Mouse (Mus musculus): ENCODE results near the gene Ticrr. TPM values are rescaled to one million over a fixed set of nuclear protein-coding genes. Genes with fewer than 3 reads are reported as not detected.

Gene Ticrr
- polyA plus RNA-seq, 1 experiment from 2014 or later, result 7.4 TPM

DNA sequence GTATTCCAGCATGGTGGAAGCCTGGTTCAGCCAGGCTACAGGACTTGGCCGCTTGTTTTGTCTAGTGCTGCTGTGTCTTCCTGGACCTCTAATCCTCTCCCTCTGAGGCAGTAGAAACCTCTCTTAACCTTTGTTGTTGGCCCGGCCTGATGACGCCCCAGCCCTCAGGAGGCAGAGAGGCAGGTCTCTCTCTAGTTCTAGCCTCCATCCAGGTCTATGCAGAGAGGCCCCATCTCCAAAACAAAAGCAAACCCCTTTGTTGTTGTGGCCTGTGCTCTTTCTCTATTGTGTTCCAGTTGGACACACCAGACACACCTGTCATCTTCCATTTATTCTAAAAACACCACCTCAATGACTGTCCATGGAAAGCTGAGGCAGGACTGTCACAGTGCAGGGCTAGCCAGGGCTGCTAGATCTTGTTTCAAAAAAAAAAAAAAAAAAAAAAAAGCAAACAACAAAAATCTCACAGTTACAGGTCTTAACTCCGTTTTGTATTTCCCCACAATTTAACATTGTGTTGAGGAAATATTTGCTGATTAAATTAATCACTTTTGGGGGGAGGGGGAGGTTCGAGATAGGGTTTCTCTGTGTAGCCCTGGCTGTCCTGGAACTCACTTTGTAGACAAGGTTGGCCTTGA is 1.4 kb downstream of the Ticrr start:
- Histone ChIP-seq H3K4me1 (ENCODE audit: control insufficient read depth, insufficient read depth, low read length) (peaks cover 19% of the 10 kb centered on the region), H3K27ac (replicated peaks; ENCODE audit: low read depth, low read length) (no peak overlapping the region), H3K9ac (ENCODE audit: low read depth, low read length) (peak overlapping the region; percentile 83), H3K4me2 (ENCODE audit: low read depth, low read length) (peak overlapping the region; percentile 90), H3K9me3 (ENCODE audit: control insufficient read depth, low read length) (no peaks in the 10 kb centered on the region), H3K27me3 (replicated peaks; ENCODE audit: control insufficient read depth, insufficient read depth, low read length) (no peaks in the 10 kb centered on the region), H3K36me3 (ENCODE audit: control insufficient read depth, insufficient read depth, low read length) (no peaks in the 10 kb centered on the region), H3K4me3 (ENCODE audit: low read depth, low read length) (peak overlapping the region; percentile 89)
- ATAC-seq (ENCODE audit: low read depth) (no peak), DNase-seq (ENCODE audit: low spot score) (no peak)
- WGBS, result 14% methylated on average over 5 of the region's 5 CpGs

- H3K4me3 ChIP-seq (ENCODE audit: low read depth, low read length), result no peak overlapping the region
- H3K9ac ChIP-seq (ENCODE audit: low read depth, low read length), result no peak overlapping the region
- H3K9me3 ChIP-seq (ENCODE audit: control insufficient read depth, low read length), result no peaks in the 10 kb centered on the region
- H3K36me3 ChIP-seq (ENCODE audit: control insufficient read depth, insufficient read depth, low read length), result peaks cover 37% of the 10 kb centered on the region
- no peak for DNase-seq (ENCODE audit: low spot score)
- ATAC-seq (ENCODE audit: low read depth), result no peak
- H3K27me3 ChIP-seq (replicated peaks; ENCODE audit: control insufficient read depth, insufficient read depth, low read length), result no peaks in the 10 kb centered on the region
- no peak overlapping the region for H3K4me2 ChIP-seq (ENCODE audit: low read depth, low read length)
- H3K27ac ChIP-seq (replicated peaks; ENCODE audit: low read depth, low read length), result no peak overlapping the region
- peaks cover 14% of the 10 kb centered on the region for H3K4me1 ChIP-seq (ENCODE audit: control insufficient read depth, insufficient read depth, low read length)
These were observed 6.7 kb downstream of the Ticrr start for GRCm38 (mm10) chr7:79666690-79667089.

DNA sequence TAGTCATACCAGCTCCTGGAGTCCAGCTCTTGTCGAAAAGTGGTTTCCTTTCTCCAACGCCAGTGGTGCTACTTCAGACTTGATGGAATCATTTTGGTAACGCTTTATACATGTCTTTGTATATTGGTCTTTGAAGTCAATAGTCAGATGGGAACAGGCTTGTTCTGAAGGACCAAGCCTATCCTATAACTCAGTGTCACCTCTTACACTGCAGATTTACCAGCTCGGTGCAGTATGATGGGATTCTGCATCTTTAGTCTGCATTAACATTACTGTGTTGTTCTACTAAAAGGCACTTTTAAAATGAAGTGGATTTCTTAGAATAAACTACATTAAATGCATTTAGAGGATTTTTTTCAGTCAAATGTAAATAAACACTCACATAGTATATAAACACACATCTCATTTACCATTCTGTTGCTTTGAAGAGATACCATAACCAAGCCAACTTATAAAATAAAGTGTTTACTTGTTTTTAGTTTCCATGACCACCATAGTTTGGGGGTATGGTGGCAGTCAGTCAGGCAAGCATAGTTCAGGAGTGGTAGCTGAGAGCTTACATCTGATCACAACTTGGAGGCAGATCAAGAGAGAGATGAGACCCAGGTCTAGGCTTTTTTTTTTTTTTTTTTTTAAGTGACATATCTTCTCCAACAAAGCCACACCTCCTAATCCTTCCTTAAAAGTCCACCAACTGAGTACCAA is 11.1 kb downstream of the Ticrr start:
- Histone ChIP-seq H3K9ac (ENCODE audit: low read depth, low read length) (no peak overlapping the region), H3K27me3 (replicated peaks; ENCODE audit: control insufficient read depth, insufficient read depth, low read length) (no peaks in the 10 kb centered on the region), H3K4me3 (ENCODE audit: low read depth, low read length) (no peak overlapping the region), H3K9me3 (ENCODE audit: control insufficient read depth, low read length) (no peaks in the 10 kb centered on the region), H3K27ac (replicated peaks; ENCODE audit: low read depth, low read length) (no peak overlapping the region), H3K4me2 (ENCODE audit: low read depth, low read length) (no peak overlapping the region), H3K36me3 (ENCODE audit: control insufficient read depth, insufficient read depth, low read length) (peaks cover 70% of the 10 kb centered on the region), H3K4me1 (ENCODE audit: control insufficient read depth, insufficient read depth, low read length) (no peaks in the 10 kb centered on the region)
- WGBS, result 93% methylated on average over 4 of the region's 4 CpGs
- ATAC-seq (ENCODE audit: low read depth), result no peak
- DNase-seq (ENCODE audit: low spot score), result no peak

DNA sequence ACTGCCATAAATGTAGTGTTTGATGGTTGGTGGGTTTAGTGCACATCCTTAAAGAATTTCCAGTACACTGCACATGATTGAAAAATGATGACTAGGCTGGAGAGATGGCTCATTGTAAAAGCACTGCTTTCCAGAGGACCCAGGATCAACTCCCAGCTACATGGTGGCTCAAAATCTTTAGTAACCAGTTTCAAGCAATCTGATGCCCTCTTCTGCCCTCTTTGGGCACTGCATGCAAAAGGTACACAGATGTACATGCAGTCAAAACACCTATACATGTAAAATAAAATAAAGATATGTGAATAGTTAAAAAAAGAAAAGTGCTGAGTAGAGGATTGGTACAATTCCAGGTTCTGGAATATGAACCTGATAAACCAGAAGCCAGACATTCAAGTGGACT is 19.2 kb downstream of the Ticrr start:
- no peak for DNase-seq (ENCODE audit: low spot score)

DNA sequence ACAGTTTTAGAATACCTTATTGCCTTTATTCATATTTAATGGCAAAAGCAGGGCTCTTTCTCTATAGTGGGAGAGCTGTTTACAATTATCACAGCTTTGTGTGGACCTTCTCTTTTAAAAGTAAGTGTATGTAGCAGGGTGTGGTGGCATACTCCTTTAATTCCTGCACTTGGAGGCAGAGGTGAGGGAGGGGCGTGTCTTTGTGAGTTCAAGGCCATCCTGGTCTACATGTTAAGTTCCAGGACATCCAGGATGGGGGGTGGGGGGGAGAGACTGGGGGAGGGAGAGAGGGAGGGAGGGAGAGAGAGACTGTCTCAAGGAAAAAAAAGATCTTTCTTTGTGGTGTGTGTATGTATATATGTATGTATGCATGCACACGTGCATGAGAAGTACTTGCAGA is 20.2 kb downstream of the Ticrr start:
- no peak overlapping the region for H3K27ac ChIP-seq (replicated peaks; ENCODE audit: low read depth, low read length)
- 83% methylated on average over 2 of the region's 2 CpGs for WGBS
- DNase-seq (ENCODE audit: low spot score), result no peak
- peaks cover 87% of the 10 kb centered on the region for H3K36me3 ChIP-seq (ENCODE audit: control insufficient read depth, insufficient read depth, low read length)
- ATAC-seq (ENCODE audit: low read depth), result no peak
- no peak overlapping the region for H3K4me3 ChIP-seq (ENCODE audit: low read depth, low read length)
- H3K4me1 ChIP-seq (ENCODE audit: control insufficient read depth, insufficient read depth, low read length), result no peaks in the 10 kb centered on the region
- H3K27me3 ChIP-seq (replicated peaks; ENCODE audit: control insufficient read depth, insufficient read depth, low read length), result no peaks in the 10 kb centered on the region
- no peak overlapping the region for H3K4me2 ChIP-seq (ENCODE audit: low read depth, low read length)
- H3K9ac ChIP-seq (ENCODE audit: low read depth, low read length), result no peak overlapping the region
- H3K9me3 ChIP-seq (ENCODE audit: control insufficient read depth, low read length), result no peaks in the 10 kb centered on the region

More for the DNA sequence above, 19.2 kb downstream of the Ticrr start:
- H3K4me2 ChIP-seq (ENCODE audit: low read depth, low read length), result no peak overlapping the region
- H3K36me3 ChIP-seq (ENCODE audit: control insufficient read depth, insufficient read depth, low read length), result peaks cover 85% of the 10 kb centered on the region
- no peaks in the 10 kb centered on the region for H3K27me3 ChIP-seq (replicated peaks; ENCODE audit: control insufficient read depth, insufficient read depth, low read length)
- no peak for ATAC-seq (ENCODE audit: low read depth)
- H3K9ac ChIP-seq (ENCODE audit: low read depth, low read length), result no peak overlapping the region
- no peaks in the 10 kb centered on the region for H3K9me3 ChIP-seq (ENCODE audit: control insufficient read depth, low read length)
- no peak overlapping the region for H3K27ac ChIP-seq (replicated peaks; ENCODE audit: low read depth, low read length)
- no peak overlapping the region for H3K4me3 ChIP-seq (ENCODE audit: low read depth, low read length)
- no peaks in the 10 kb centered on the region for H3K4me1 ChIP-seq (ENCODE audit: control insufficient read depth, insufficient read depth, low read length)

DNA sequence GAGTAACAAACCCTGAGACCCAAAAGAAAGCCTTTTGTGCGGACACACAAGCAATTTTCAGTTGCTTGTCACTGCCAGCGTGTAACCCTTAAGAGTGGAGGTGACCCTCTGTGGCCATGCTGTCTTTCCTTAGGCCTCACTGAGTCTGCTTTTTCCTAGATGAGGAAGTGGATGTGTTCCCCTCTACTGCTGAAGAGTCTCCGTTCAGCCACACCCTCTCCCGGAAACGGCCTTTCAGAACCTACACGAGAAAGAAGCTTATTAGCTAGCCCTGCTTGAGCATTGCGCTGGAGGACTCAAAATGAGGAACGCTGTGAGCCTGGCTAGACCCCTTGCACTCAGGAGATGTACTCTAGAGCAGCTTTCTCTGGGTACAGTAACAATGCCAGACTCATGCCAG is 36.5 kb downstream of the Ticrr start:
- Histone ChIP-seq H3K4me2 (ENCODE audit: low read depth, low read length) (no peak overlapping the region), H3K27ac (replicated peaks; ENCODE audit: low read depth, low read length) (no peak overlapping the region), H3K27me3 (replicated peaks; ENCODE audit: control insufficient read depth, insufficient read depth, low read length) (no peaks in the 10 kb centered on the region), H3K9ac (ENCODE audit: low read depth, low read length) (no peak overlapping the region), H3K4me1 (ENCODE audit: control insufficient read depth, insufficient read depth, low read length) (no peaks in the 10 kb centered on the region), H3K4me3 (ENCODE audit: low read depth, low read length) (no peak overlapping the region), H3K36me3 (ENCODE audit: control insufficient read depth, insufficient read depth, low read length) (peaks cover 89% of the 10 kb centered on the region), H3K9me3 (ENCODE audit: control insufficient read depth, low read length) (no peaks in the 10 kb centered on the region)
- ATAC-seq (ENCODE audit: low read depth), result no peak
- WGBS, result 83% methylated on average over 8 of the region's 8 CpGs
- no peak for DNase-seq (ENCODE audit: low spot score)

DNA sequence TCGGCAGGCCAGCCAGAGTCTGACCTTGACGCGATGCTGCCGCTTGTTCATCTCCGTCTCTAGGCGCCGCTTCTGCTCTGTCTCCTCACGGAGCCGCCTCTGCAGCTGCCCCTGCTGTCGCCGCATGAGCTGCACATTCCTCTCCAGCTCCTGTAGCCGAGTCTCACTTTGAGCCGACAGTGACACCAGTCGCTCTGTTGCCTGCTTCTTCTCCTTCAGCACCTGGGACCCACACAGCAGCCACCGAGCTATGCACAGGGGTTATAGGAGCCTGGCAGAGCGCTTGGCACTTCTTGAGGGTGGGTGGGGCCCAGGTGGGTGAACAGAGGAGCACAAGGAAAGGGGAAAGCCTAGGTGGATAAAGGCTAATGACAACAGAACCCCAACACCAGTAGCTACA is 42.8 kb downstream of the Ticrr start:
- no peak overlapping the region for H3K27ac ChIP-seq (replicated peaks; ENCODE audit: low read depth, low read length)
- no peaks in the 10 kb centered on the region for H3K9me3 ChIP-seq (ENCODE audit: control insufficient read depth, low read length)
- ATAC-seq (ENCODE audit: low read depth), result no peak
- no peaks in the 10 kb centered on the region for H3K4me1 ChIP-seq (ENCODE audit: control insufficient read depth, insufficient read depth, low read length)
- H3K4me2 ChIP-seq (ENCODE audit: low read depth, low read length), result no peak overlapping the region
- H3K4me3 ChIP-seq (ENCODE audit: low read depth, low read length), result no peak overlapping the region
- peaks cover 92% of the 10 kb centered on the region for H3K36me3 ChIP-seq (ENCODE audit: control insufficient read depth, insufficient read depth, low read length)
- no peak for DNase-seq (ENCODE audit: low spot score)
- no peaks in the 10 kb centered on the region for H3K27me3 ChIP-seq (replicated peaks; ENCODE audit: control insufficient read depth, insufficient read depth, low read length)
- WGBS, result 89% methylated on average over 16 of the region's 16 CpGs
- no peak overlapping the region for H3K9ac ChIP-seq (ENCODE audit: low read depth, low read length)

DNA sequence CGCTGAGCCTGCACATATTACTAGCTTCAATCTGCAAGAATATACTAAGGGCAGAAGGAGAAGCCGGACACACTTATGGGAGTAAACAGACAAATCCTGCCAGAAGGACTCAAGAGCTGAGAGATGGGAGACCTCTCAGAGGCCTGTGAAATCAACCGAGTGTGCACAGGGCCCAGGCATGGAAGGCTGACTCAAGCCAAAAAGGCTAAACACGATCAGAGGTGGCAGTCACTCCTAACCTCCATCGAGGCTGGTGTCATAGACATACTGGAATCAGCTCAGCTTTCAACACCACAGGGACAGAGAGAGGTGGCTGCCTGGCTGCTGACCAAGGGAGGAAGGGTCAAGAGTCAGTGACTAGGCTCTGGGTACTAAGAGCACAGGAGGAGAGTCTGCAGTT is 45.2 kb downstream of the Ticrr start:
- H3K36me3 ChIP-seq (ENCODE audit: control insufficient read depth, insufficient read depth, low read length), result peaks cover 89% of the 10 kb centered on the region
- H3K4me3 ChIP-seq (ENCODE audit: low read depth, low read length), result no peak overlapping the region
- no peaks in the 10 kb centered on the region; the same call in 1 of the 2 replicates for H3K27me3 ChIP-seq (replicated peaks; ENCODE audit: control insufficient read depth, insufficient read depth, low read length)
- H3K4me1 ChIP-seq (ENCODE audit: control insufficient read depth, insufficient read depth, low read length), result peaks cover 3% of the 10 kb centered on the region; the same call in 1 of the 2 replicates
- no peaks in the 10 kb centered on the region for H3K9me3 ChIP-seq (ENCODE audit: control insufficient read depth, low read length)
- H3K4me2 ChIP-seq (ENCODE audit: low read depth, low read length), result no peak overlapping the region
- no peak overlapping the region for H3K9ac ChIP-seq (ENCODE audit: low read depth, low read length)
- ATAC-seq (ENCODE audit: low read depth), result no peak
- no peak overlapping the region for H3K27ac ChIP-seq (replicated peaks; ENCODE audit: low read depth, low read length)
- no peak for DNase-seq (ENCODE audit: low spot score)
- WGBS, result 83% methylated on average over 5 of the region's 5 CpGs

DNA sequence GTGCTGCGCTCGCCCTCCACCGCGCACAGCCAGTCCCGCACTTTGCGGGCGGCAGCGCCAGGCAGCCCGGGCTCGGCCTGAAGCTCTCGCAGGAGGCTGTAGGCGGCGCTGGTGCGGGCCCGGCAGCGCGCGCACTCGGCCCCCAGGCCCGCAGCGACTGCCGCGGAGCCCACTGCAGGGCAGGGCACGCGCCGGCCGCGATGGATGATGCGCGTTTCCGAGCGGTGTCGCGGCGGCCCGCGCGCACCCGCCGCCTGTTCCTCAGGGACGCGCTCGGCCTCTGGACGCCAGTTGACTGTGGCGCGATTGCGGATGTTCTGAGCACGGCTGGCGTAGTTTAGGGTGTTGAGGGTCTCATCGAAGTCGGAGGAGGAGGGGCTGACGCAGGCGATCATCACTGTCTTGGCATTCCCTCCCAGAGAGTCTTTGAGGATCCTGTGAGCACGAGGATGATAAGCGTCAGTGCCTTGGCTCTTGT is 50.2 kb downstream of the Ticrr start:
- Histone ChIP-seq H3K9ac (ENCODE audit: low read depth, low read length) (peak overlapping the region; percentile 64), H3K4me1 (ENCODE audit: control insufficient read depth, insufficient read depth, low read length) (peaks cover 9% of the 10 kb centered on the region), H3K4me2 (ENCODE audit: low read depth, low read length) (peak overlapping the region; percentile 72), H3K36me3 (ENCODE audit: control insufficient read depth, insufficient read depth, low read length) (peaks cover 53% of the 10 kb centered on the region), H3K9me3 (ENCODE audit: control insufficient read depth, low read length) (no peaks in the 10 kb centered on the region), H3K27me3 (replicated peaks; ENCODE audit: control insufficient read depth, insufficient read depth, low read length) (peaks cover 5% of the 10 kb centered on the region), H3K27ac (replicated peaks; ENCODE audit: low read depth, low read length) (no peak overlapping the region), H3K4me3 (ENCODE audit: low read depth, low read length) (peak overlapping the region; percentile 40)
- peak; percentile 62 for DNase-seq (ENCODE audit: low spot score)
- WGBS, result 3% methylated on average over 34 of the region's 55 CpGs
- ATAC-seq (ENCODE audit: low read depth), result peak; percentile 88
